Mouse (Mus musculus): ENCODE measurements around the gene Klf7. TPM values are rescaled to one million over a fixed set of nuclear protein-coding genes. Genes with fewer than 3 reads are reported as not detected.

The Klf7 gene
- polyA plus RNA-seq (2015; fragmentation: Illumina TruSeq; extraction: RNeasy Lipid Tissue Mini Kit (QIAGEN cat#74804); ENCODE audit: low read depth, low replicate concordance), result 15.4 TPM

DNA sequence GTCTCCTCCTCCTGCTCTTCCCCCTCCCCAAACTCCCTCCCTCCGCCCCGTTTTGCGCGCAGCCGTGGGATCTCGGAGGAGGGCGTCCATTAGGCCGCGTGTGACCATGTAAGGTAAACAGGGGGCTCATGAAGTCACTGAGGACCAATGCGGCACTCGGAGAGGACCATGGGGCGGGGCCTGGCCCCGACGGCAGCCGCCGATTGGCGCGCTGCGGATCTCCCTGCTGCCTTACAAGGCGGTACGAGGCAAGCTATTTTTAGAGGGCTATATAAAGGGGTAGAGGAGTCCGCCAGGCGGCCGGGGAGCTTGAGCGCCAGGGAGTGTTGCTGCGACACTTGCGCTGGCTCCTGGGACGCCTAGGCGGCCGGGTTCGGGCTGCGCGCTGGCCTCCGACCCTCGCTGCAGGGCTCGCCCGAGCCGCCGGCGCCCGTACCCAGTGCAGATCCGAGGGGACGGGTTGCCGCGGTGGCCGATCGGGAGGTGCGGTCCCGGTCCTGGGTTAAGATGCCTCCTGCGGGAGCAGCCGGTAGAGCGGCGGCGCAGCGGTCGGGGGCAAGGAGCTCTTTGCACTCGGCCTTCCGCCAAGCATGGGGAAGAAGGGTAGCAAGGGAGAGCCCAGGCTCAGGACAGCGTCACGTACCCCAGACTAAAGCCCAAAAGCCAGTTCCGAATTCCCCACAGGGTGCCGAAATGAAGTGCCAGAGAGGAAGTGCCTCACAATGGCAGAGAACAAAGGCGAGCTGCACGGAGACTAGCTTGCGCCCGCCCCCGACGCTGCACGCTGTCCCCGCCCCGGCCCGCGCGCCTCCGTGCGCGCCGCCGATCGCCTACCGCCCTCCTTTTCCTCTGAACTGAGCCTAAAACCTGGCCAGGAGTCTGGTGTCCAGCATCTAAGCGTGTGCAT is at the start of gene Klf7:
TSS of gene Klf7 (minus strand) at position 724 of the 907 bp plus-strand sequence.

